Mouse (Mus musculus) embryonic facial prominence, embryonic 14.5 days (tissue): ENCODE data around the gene Erv3. TPM values are rescaled to one million over a fixed set of nuclear protein-coding genes. Genes with fewer than 3 reads are reported as not detected.

Source experiments
- ATAC-seq: fragments of 200-750 bp; cut with Nextera tagmentation; 2 replicates; pipeline ENCODE4 v1.8.0; 2017; ENCODE audit warnings: low read depth, moderate number of reproducible peaks, moderate TSS enrichment
- DNase-seq: peaks from one replicate; pipeline ENCODE4 v3.0.0-alpha.2; 2015; ENCODE audit warnings: low spot score
- H3K27ac ChIP-seq: fragments of 300-500 bp; sonication (generic); replicated peaks from 2 replicates; pipeline ENCODE4 v1.5.1; 2014; ENCODE audit warnings: low read depth, mild to moderate bottlenecking, low read length, moderate library complexity
- H3K27me3 ChIP-seq: fragments of 300-500 bp; sonication (generic); replicated peaks from 2 replicates; pipeline ENCODE4 v1.6.1; 2014; ENCODE audit warnings: low read length; ENCODE audit not compliant: control insufficient read depth, insufficient read depth
- H3K36me3 ChIP-seq: fragments of 300-500 bp; sonication (generic); 2 replicates; pipeline ENCODE4 v1.6.1; 2014; ENCODE audit warnings: low read length, mixed read lengths; ENCODE audit not compliant: control insufficient read depth, insufficient read depth
- H3K4me1 ChIP-seq: fragments of 300-500 bp; sonication (generic); 2 replicates; pipeline ENCODE4 v1.6.1; 2014; ENCODE audit warnings: antibody characterized with exemption, low read length; ENCODE audit not compliant: control insufficient read depth, insufficient read depth
- H3K4me2 ChIP-seq: fragments of 300-500 bp; sonication (generic); 2 replicates; pipeline ENCODE4 v1.6.1; 2014; ENCODE audit warnings: low read depth, mild to moderate bottlenecking, low read length, moderate library complexity, mixed read lengths
- H3K4me3 ChIP-seq: fragments of 300-500 bp; sonication (generic); 2 replicates; pipeline ENCODE4 v1.5.1; 2014; ENCODE audit warnings: low read depth, mild to moderate bottlenecking, low read length
- H3K9ac ChIP-seq: fragments of 300-500 bp; sonication (generic); 2 replicates; pipeline ENCODE4 v1.6.1; 2014; ENCODE audit warnings: low read depth, mild to moderate bottlenecking, low read length, moderate library complexity, mixed read lengths
- H3K9me3 ChIP-seq: fragments of 300-500 bp; sonication (generic); 2 replicates; pipeline ENCODE4 v1.6.1; 2016; ENCODE audit warnings: low read length; ENCODE audit not compliant: control insufficient read depth
- WGBS: fragments of 180-500 bp; shearing (Covaris S2); extraction: QIAGEN DNeasy Blood & Tissue Kit; methylation state at CpG from one replicate; pipeline ENCODE4 v1.1.7; 2014; 5-methylcytosine and 5-hydroxymethylcytosine counted together
- polyA plus RNA-seq: library from polyadenylated mRNA; unstranded; fragments of >200 nt; fragmentation: Nextera tagmentation; extraction: Ambion mirVana; gene quantifications from 2 replicates; pipeline ENCODE4 v1.2.1, GENCODE M21; 2014

Erv3 gene
- not detected in 2 replicates for polyA plus RNA-seq

DNA sequence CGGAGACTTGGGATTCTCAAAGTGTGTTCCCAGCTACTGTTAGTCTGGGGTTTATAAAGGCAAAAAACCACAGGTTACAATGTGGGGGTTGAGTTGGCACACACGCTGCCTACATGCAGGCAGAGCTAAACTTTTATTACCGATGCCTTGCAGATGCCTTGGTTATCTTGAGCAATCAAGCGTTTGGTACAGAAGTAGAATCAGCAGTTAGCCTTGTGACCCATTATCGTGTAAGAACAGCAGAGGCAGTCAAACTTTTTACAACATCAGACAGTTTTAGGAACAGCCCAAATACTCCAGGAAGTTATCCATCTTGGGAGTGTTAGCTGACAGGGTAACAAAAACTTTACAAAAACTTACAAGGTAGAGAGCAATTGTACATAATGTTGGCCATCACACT, at the start of gene Erv3:
Gene Erv3 (minus strand): TSS at position 27 of the 400 bp plus-strand sequence.
- Histone ChIP-seq H3K4me1 (no peaks in the 10 kb centered on the region), H3K9ac (no peak within 1 kb of the TSS), H3K36me3 (no peaks in the 10 kb centered on the region), H3K27me3 (no peaks in the 10 kb centered on the region), H3K4me2 (no peak within 1 kb of the TSS), H3K9me3 (no peaks in the 10 kb centered on the region), H3K4me3 (no peak within 1 kb of the TSS), H3K27ac (no peak within 1 kb of the TSS)
- WGBS: 88% methylated on average over 5 of the region's 5 CpGs
- DNase-seq: no peak
- ATAC-seq: no peak

DNA sequence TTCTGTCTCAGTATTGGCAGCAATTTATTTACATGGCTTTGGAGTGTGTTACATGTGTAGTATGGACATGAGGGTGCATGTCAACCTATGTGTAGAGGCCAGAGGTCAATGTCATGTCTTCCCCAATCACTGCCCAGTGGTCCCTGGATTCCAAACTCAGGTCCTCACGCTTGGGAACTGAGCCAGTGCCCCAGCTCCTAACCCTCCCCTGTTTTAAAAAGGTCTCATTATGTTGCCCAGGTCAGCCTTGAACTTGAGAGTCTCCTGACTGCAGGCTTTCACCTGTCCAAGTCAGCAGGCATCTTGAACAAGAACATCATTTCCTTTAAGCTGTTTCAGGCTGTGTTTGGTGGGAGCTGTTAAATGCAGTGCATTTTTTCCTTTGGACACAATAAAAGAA, 49.4 kb upstream of the Erv3 start:
- Histone ChIP-seq H3K36me3 (0 out of 2 replicates have a peak, but pooled peaks cover 3% of the 10 kb centered on the region), H3K27me3 (no peaks in the 10 kb centered on the region), H3K4me3 (peak overlapping the region; percentile 69; the same call in 1 of the 2 replicates), H3K9ac (no peak overlapping the region), H3K4me2 (peak overlapping the region; percentile 70), H3K9me3 (no peaks in the 10 kb centered on the region), H3K4me1 (peaks cover 15% of the 10 kb centered on the region; the same call in 1 of the 2 replicates), H3K27ac (no peak overlapping the region)
- DNase-seq (no peak), ATAC-seq (no peak)
- 88% methylated on average over 1 of the region's 1 CpGs for WGBS

DNA sequence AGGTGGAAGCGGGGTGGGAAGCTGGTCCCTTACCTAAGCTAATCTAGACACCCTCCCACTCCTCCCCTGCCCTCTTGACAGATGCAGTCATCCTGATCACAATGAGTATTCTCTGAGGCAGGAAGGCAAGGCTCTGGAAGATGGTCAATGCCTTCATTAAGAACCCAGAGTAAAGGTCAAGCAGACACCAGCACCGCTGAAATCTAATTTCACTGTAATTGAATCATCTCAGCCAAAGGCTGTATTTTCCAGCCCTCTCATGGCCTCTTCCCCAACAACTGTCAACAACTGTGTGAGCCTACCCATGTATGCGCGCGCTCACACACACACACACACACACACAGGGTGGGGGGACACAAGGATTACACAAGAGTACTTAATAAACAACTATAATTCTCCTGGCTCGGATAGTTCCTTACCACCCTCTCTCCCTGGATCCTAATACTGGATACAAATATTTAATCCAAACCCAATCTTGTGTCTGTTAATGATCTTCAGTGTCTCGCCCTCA, 48.9 kb upstream of the Erv3 start:
- DNase-seq (no peak), ATAC-seq (no peak)
- no peaks in the 10 kb centered on the region for H3K9me3 ChIP-seq
- no peak overlapping the region for H3K4me2 ChIP-seq
- no peaks in the 10 kb centered on the region for H3K27me3 ChIP-seq
- no peak overlapping the region for H3K9ac ChIP-seq
- H3K27ac ChIP-seq: no peak overlapping the region
- H3K36me3 ChIP-seq: 0 out of 2 replicates have a peak, but pooled peaks cover 3% of the 10 kb centered on the region
- H3K4me3 ChIP-seq: no peak overlapping the region
- 78% methylated on average over 7 of the region's 7 CpGs for WGBS
- H3K4me1 ChIP-seq: peaks cover 15% of the 10 kb centered on the region; the same call in 1 of the 2 replicates

DNA sequence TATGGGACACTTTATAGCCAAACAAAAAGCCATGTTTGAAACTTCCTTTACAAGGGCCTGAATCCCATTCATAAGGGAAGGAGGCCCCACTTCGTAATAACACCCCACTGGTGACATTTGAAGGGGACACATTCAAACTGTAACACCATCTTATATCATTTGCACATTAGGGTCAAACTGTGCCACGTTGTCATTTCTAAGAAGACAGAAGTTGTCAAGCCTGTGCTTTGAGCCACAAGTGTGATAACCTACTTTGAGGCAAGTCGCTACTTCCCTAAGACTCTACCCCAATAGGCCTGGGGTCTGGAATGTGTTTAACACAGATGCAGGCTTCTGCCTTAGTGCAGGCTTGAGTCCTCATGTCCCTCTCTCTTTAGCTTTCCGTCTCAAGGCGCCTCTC, 47.8 kb upstream of the Erv3 start:
- Histone ChIP-seq H3K4me1 (peaks cover 15% of the 10 kb centered on the region; the same call in 1 of the 2 replicates), H3K27ac (no peak overlapping the region), H3K9me3 (no peaks in the 10 kb centered on the region), H3K9ac (no peak overlapping the region), H3K4me3 (no peak overlapping the region), H3K27me3 (no peaks in the 10 kb centered on the region), H3K36me3 (no peaks in the 10 kb centered on the region), H3K4me2 (no peak overlapping the region)
- 82% methylated on average over 5 of the region's 5 CpGs for WGBS
- ATAC-seq: no peak
- no peak for DNase-seq

DNA sequence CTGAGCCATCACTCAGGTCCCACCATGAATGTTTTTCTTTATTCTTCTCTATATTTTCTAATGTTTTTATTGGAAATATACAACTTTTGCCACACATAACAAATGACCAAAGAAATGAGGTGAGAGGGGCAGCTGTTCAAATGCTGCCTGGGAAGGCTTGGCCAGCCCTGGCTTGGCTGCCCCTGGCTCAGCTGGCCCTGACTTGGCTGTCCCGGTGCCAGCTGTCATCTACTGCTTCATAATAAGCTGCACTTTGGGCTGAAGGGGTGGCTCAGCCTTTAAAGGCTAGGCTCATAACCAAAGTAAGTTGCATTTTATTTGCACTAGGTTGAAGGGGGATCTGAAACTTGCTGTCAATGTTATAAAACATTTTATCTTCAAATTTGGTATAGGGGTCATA, 47.3 kb upstream of the Erv3 start:
- 78% methylated on average over 1 of the region's 1 CpGs for WGBS
- H3K4me1 ChIP-seq: peaks cover 15% of the 10 kb centered on the region; the same call in 1 of the 2 replicates
- DNase-seq (no peak), ATAC-seq (no peak)
- H3K9ac ChIP-seq: no peak overlapping the region
- H3K27me3 ChIP-seq: no peaks in the 10 kb centered on the region
- no peak overlapping the region for H3K4me2 ChIP-seq
- H3K27ac ChIP-seq: no peak overlapping the region
- H3K4me3 ChIP-seq: no peak overlapping the region
- H3K9me3 ChIP-seq: no peaks in the 10 kb centered on the region
- H3K36me3 ChIP-seq: no peaks in the 10 kb centered on the region

DNA sequence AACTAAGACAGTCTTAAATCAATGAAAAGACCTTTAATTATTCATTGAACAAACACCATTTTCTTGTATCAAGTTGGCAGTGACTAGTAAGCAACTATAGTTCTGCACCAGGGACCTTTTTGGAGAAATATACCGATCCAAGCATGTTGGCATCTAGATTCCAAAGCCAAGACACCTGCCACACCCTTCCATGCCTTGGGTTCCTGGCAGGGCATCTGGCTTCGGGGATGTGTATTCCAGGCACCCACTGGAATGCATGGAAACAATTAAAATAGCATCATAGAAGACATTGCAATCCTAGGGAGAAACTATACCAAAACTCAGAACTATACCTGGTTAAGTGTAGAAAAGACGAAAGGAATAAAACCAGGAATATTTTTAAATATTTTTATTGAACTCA, 46.7 kb upstream of the Erv3 start:
- WGBS: 73% methylated on average over 3 of the region's 3 CpGs
- H3K36me3 ChIP-seq: no peaks in the 10 kb centered on the region
- no peak for ATAC-seq

DNA sequence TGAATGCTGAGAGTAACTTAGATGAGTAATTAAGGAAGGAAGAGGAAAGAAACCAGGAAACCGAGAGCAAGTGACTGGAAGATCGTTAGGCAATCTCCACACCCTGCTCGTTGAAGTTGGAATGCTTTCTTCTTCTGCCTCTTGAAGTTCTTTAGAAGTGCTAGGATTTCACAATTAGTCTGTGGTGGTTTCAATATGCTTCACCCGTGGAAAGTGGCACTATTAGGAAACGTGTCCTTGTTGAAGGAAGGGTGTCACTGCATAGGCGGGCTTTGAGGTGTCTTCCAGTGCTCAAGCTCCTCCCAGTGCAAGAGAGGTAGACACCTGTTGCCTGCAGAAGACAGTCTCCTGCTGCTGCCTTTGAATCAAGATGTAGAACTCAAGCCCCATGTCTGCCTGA, 46.2 kb upstream of the Erv3 start:
- WGBS: 79% methylated on average over 6 of the region's 6 CpGs
- H3K4me1 ChIP-seq: 0 out of 2 replicates have a peak, but pooled peaks cover 5% of the 10 kb centered on the region
- no peak overlapping the region for H3K9ac ChIP-seq
- H3K4me2 ChIP-seq: no peak overlapping the region
- no peak overlapping the region for H3K4me3 ChIP-seq
- ATAC-seq: no peak
- no peak overlapping the region for H3K27ac ChIP-seq
- no peaks in the 10 kb centered on the region for H3K36me3 ChIP-seq
- DNase-seq: no peak
- no peaks in the 10 kb centered on the region for H3K9me3 ChIP-seq
- no peaks in the 10 kb centered on the region for H3K27me3 ChIP-seq

More for the DNA sequence above, 46.7 kb upstream of the Erv3 start:
- H3K4me3 ChIP-seq: no peak overlapping the region
- DNase-seq: no peak
- H3K9ac ChIP-seq: no peak overlapping the region
- H3K4me1 ChIP-seq: 0 out of 2 replicates have a peak, but pooled peaks cover 9% of the 10 kb centered on the region
- no peak overlapping the region for H3K4me2 ChIP-seq
- no peaks in the 10 kb centered on the region for H3K27me3 ChIP-seq
- no peak overlapping the region for H3K27ac ChIP-seq
- H3K9me3 ChIP-seq: no peaks in the 10 kb centered on the region

DNA sequence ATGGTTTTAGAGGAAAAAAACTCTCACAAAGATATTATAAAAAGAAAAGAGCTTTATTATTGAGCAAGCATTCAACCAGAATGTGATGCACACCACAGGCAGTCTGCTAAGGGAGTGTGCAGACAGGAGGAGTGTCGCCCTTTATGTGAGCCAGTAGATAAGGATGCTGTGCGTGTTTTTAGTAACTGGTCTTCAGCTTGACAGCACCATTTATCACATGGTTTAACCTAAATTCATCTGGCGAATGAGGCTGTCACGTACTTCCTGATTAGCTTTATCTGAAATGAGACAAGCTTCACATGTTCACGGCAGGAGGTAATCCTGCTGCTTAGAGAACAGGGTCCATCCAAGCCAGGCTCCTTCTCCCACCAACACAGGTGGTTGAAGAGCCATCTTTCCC, 45.5 kb upstream of the Erv3 start:
- no peaks in the 10 kb centered on the region for H3K36me3 ChIP-seq
- no peak for DNase-seq
- 0 out of 2 replicates have a peak, but pooled peaks cover 3% of the 10 kb centered on the region for H3K4me1 ChIP-seq
- H3K27me3 ChIP-seq: no peaks in the 10 kb centered on the region
- no peak for ATAC-seq
- no peak overlapping the region for H3K27ac ChIP-seq
- H3K9ac ChIP-seq: no peak overlapping the region
- 65% methylated on average over 5 of the region's 5 CpGs for WGBS
- no peak overlapping the region for H3K4me3 ChIP-seq
- no peaks in the 10 kb centered on the region for H3K9me3 ChIP-seq
- no peak overlapping the region for H3K4me2 ChIP-seq

DNA sequence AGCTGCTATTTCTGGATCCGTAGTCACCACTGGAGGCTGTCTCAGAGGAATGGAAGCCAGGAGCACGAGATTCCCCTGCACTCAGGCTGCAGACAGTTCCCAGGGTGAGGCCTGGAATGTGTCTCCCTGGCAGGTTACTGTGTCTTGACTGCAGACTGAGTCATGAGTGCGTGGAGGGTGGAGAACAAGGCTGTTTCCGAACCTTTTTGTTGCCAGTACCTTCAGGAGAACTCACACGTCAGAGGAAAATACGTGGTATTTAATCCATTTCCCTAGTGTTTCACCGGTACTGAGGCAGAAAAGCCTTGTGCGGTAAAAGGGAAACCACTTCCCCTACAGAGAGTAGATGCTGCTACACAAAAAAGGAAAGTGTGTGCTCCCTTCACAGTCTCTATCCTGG, 43.3 kb upstream of the Erv3 start:
- Histone ChIP-seq H3K27me3 (no peaks in the 10 kb centered on the region), H3K36me3 (no peaks in the 10 kb centered on the region), H3K9me3 (no peaks in the 10 kb centered on the region), H3K27ac (peak overlapping the region; percentile 21; the same call in 1 of the 2 replicates), H3K4me1 (no peaks in the 10 kb centered on the region), H3K4me2 (no peak overlapping the region), H3K9ac (no peak overlapping the region), H3K4me3 (no peak overlapping the region)
- peak; percentile 59 for DNase-seq
- peak; percentile 70; the same call in 1 of the 2 replicates for ATAC-seq
- WGBS: 39% methylated on average over 8 of the region's 8 CpGs
